Mouse (Mus musculus) intestine, postnatal 0 days (tissue): ENCODE measurements around the gene Col12a1. TPM values are rescaled to one million over a fixed set of nuclear protein-coding genes. Genes with fewer than 3 reads are reported as not detected.

Source experiments
- ATAC-seq: fragments of 200-750 bp; cut with Nextera tagmentation; 2 replicates; pipeline ENCODE4 v1.8.0; 2017; ENCODE audit warnings: mild to moderate bottlenecking, moderate TSS enrichment, moderate library complexity
- H3K27ac ChIP-seq: fragments of 300-500 bp; sonication (generic); 2 replicates; pipeline ENCODE4 v1.5.1; 2014; ENCODE audit warnings: mild to moderate bottlenecking, low read depth, low read length, moderate library complexity
- H3K27me3 ChIP-seq: fragments of 300-500 bp; sonication (generic); replicated peaks from 2 replicates; pipeline ENCODE4 v1.6.1; 2014; ENCODE audit warnings: low read length, mixed read lengths; ENCODE audit not compliant: control insufficient read depth, insufficient read depth
- H3K36me3 ChIP-seq: fragments of 300-500 bp; sonication (generic); 2 replicates; pipeline ENCODE4 v1.6.1; 2014; ENCODE audit warnings: mild to moderate bottlenecking, moderate library complexity; ENCODE audit not compliant: control insufficient read depth, insufficient read depth
- H3K4me1 ChIP-seq: fragments of 300-500 bp; sonication (generic); replicated peaks from 2 replicates; pipeline ENCODE4 v1.6.1; 2014; ENCODE audit warnings: antibody characterized with exemption, low read length, mixed read lengths; ENCODE audit not compliant: control insufficient read depth, insufficient read depth
- H3K4me2 ChIP-seq: fragments of 300-500 bp; sonication (generic); replicated peaks from 2 replicates; pipeline ENCODE4 v1.6.1; 2014; ENCODE audit warnings: low read depth, mild to moderate bottlenecking, moderate library complexity
- H3K4me3 ChIP-seq: fragments of 300-500 bp; sonication (generic); 2 replicates; pipeline ENCODE4 v1.5.1; 2014; ENCODE audit warnings: low read depth, low read length
- H3K9ac ChIP-seq: fragments of 300-500 bp; sonication (generic); 2 replicates; pipeline ENCODE4 v1.6.1; 2014; ENCODE audit warnings: mild to moderate bottlenecking, low read depth, low read length
- H3K9me3 ChIP-seq: fragments of 300-500 bp; sonication (generic); 2 replicates; pipeline ENCODE4 v1.6.1; 2016; ENCODE audit warnings: mixed run types; ENCODE audit not compliant: control insufficient read depth
- CTCF ChIP-seq: sonication (generic); IDR thresholded peaks from 2 replicates; pipeline ENCODE4 v1.5.1; 2016; ENCODE audit warnings: low read depth, mild to moderate bottlenecking, control low read depth, antibody characterized with exemption, moderate library complexity
- WGBS: fragments of 180-500 bp; shearing (Covaris S2); extraction: QIAGEN DNeasy Blood & Tissue Kit; methylation state at CpG from one replicate; pipeline ENCODE4 v1.1.7; 2014; 5-methylcytosine and 5-hydroxymethylcytosine counted together
- polyA plus RNA-seq: library from polyadenylated mRNA; unstranded; fragments of >200 nt; fragmentation: Nextera tagmentation; extraction: Ambion mirVana; gene quantifications from 2 replicates; pipeline ENCODE4 v1.2.1, GENCODE M21; 2015

The Col12a1 gene
- polyA plus RNA-seq, 1 experiment from 2014 or later, result 17.0 TPM

GRCm38 (mm10) chr9:79721056-79721455 lies 2.4 kb upstream of the Col12a1 start:
- Histone ChIP-seq H3K27me3 (peaks cover 40% of the 10 kb centered on the region), H3K9ac (no peak overlapping the region), H3K9me3 (no peaks in the 10 kb centered on the region), H3K27ac (no peak overlapping the region), H3K4me1 (no peaks in the 10 kb centered on the region; the same call in 1 of the 2 replicates), H3K4me3 (no peak overlapping the region), H3K4me2 (no peak overlapping the region), H3K36me3 (no peaks in the 10 kb centered on the region)
- peak; percentile 79 for TF ChIP-seq CTCF
- no peak for ATAC-seq
- WGBS, result 10% methylated on average over 9 of the region's 9 CpGs

- no peaks in the 10 kb centered on the region for H3K9me3 ChIP-seq
- no peak overlapping the region for H3K9ac ChIP-seq
- H3K4me2 ChIP-seq, result no peak overlapping the region
- H3K36me3 ChIP-seq, result no peaks in the 10 kb centered on the region
- no peak for TF ChIP-seq CTCF
- no peak for ATAC-seq
- peaks cover 40% of the 10 kb centered on the region for H3K27me3 ChIP-seq
- H3K27ac ChIP-seq, result no peak overlapping the region
- H3K4me3 ChIP-seq, result no peak overlapping the region
- H3K4me1 ChIP-seq, result no peaks in the 10 kb centered on the region; the same call in 1 of the 2 replicates
- WGBS, result 59% methylated on average over 9 of the region's 9 CpGs
These were observed 1.5 kb upstream of the Col12a1 start for GRCm38 (mm10) chr9:79720143-79720542.

- 3% methylated on average over 28 of the region's 28 CpGs for WGBS
These were observed 820 bp upstream of the Col12a1 start for GRCm38 (mm10) chr9:79719451-79719850.

GRCm38 (mm10) chr9:79717836-79718475 lies 675 bp downstream of the Col12a1 start:
- no peaks in the 10 kb centered on the region for H3K36me3 ChIP-seq
- TF ChIP-seq CTCF, result no peak
- no peak overlapping the region for H3K27ac ChIP-seq
- H3K9ac ChIP-seq, result peak overlapping the region; percentile 45
- H3K27me3 ChIP-seq, result peaks cover 40% of the 10 kb centered on the region
- peak overlapping the region; percentile 53 for H3K4me3 ChIP-seq
- ATAC-seq, result 0 out of 2 replicates have a peak, but pooled peaks have one; percentile 7
- WGBS, result 2% methylated on average over 22 of the region's 22 CpGs
- no peaks in the 10 kb centered on the region for H3K9me3 ChIP-seq
- H3K4me2 ChIP-seq, result peak overlapping the region; percentile 80
- no peaks in the 10 kb centered on the region; the same call in 1 of the 2 replicates for H3K4me1 ChIP-seq

More at GRCm38 (mm10) chr9:79719451-79719850, 820 bp upstream of the Col12a1 start:
- TF ChIP-seq CTCF, result no peak
- ATAC-seq, result no peak
- Histone ChIP-seq H3K27me3 (peaks cover 40% of the 10 kb centered on the region), H3K27ac (no peak overlapping the region), H3K4me1 (no peaks in the 10 kb centered on the region; the same call in 1 of the 2 replicates), H3K4me2 (peak overlapping the region; percentile 80), H3K4me3 (peak overlapping the region; percentile 53), H3K9ac (0 out of 2 replicates have a peak overlapping the region, but pooled peaks have one; percentile 45), H3K36me3 (no peaks in the 10 kb centered on the region), H3K9me3 (no peaks in the 10 kb centered on the region)

- Histone ChIP-seq H3K4me2 (peak overlapping the region; percentile 80), H3K9ac (peak overlapping the region; percentile 45; the same call in 1 of the 2 replicates), H3K4me3 (peak overlapping the region; percentile 53), H3K27ac (no peak overlapping the region), H3K36me3 (no peaks in the 10 kb centered on the region), H3K9me3 (no peaks in the 10 kb centered on the region), H3K4me1 (no peaks in the 10 kb centered on the region; the same call in 1 of the 2 replicates), H3K27me3 (peaks cover 40% of the 10 kb centered on the region)
- 13% methylated on average over 23 of the region's 23 CpGs for WGBS
- ATAC-seq, result no peak
- peak; percentile 78 for TF ChIP-seq CTCF
These were observed 1.5 kb downstream of the Col12a1 start for GRCm38 (mm10) chr9:79716909-79717835.

- ATAC-seq, result no peak
- H3K4me2 ChIP-seq, result peak overlapping the region; percentile 80
- H3K36me3 ChIP-seq, result no peaks in the 10 kb centered on the region
- no peak for TF ChIP-seq CTCF
- no peaks in the 10 kb centered on the region; the same call in 1 of the 2 replicates for H3K4me1 ChIP-seq
- no peaks in the 10 kb centered on the region for H3K9me3 ChIP-seq
- 44% methylated on average over 5 of the region's 5 CpGs for WGBS
- H3K9ac ChIP-seq, result no peak overlapping the region
- peaks cover 40% of the 10 kb centered on the region for H3K27me3 ChIP-seq
- no peak overlapping the region for H3K27ac ChIP-seq
- peak overlapping the region; percentile 53 for H3K4me3 ChIP-seq
These were observed 2.1 kb downstream of the Col12a1 start for GRCm38 (mm10) chr9:79716496-79716895.
